ENCODE assay signal across 9 mouse cellular contexts in genomic region chr4:147953590-147953989, GRCm38 (mm10). TPM values are rescaled to one million over a fixed set of nuclear protein-coding genes. Genes with fewer than 3 reads are reported as not detected.
DNase-seq lines count a peak whose midpoint lies in the region; ATAC-seq and TF ChIP-seq lines count a peak whose summit lies in the region.
"Had no signal": no experiment of that assay in that cellular context is flagged by ENCODE, and none has a peak within 500 bp of the region (broad histone marks: within the 10 kb centered on the region; RNA-seq: fewer than 3 reads in every experiment).

No protein-coding gene starts in this region.

- ATAC-seq in lung, embryonic 14.5 days (ENCODE audit: insufficient read depth) = no peak

- H3K9ac ChIP-seq in lung, embryonic 14.5 days = no peak overlapping the region

- H3K4me3 ChIP-seq in lung, embryonic 14.5 days (ENCODE audit: low read depth, low read length) = no peak overlapping the region

- TF ChIP-seq CTCF in lung, embryonic 14.5 days (IDR thresholded peaks at IDR 0.05; ENCODE audit: low read depth) = peak; percentile 64

- no peak overlapping the region for H3K27ac ChIP-seq in lung, embryonic 14.5 days (ENCODE audit: low read depth)

- peak; percentile 29 to 67 for DNase-seq in heart, adult 18-20 months
- DNase-seq in heart, postnatal 25 days (ENCODE audit: low spot score) = no peak
- peak; percentile 34 for DNase-seq in right cerebral cortex, adult 18-20 months
- DNase-seq in right cerebral cortex, postnatal 25 days = no peak
- DNase-seq in c-Kit-positive CD71-positive TER-119-negative erythroid progenitor cells, embryonic 14.5 days (ENCODE audit: low read depth) = peak; percentile 44
- DNase-seq in lung, embryonic 14.5 days = peak; percentile 74
- DNase-seq in thymus, postnatal 4 days = peak; percentile 49
- no peak for DNase-seq in cerebellum, adult 11 months

- no peak overlapping the region for H3K4me2 ChIP-seq in lung, embryonic 14.5 days

- WGBS in lung, embryonic 14.5 days = 9% methylated on average over 4 of the region's 4 CpGs

- intact Hi-C loops in heart, postnatal 25 days (cut with DNase I) = loop anchor here (5.0 kb wide), 1 partner anchor 36 kb away; no protein-coding TSS in a partner anchor

- H3K36me3 ChIP-seq in lung, embryonic 14.5 days (ENCODE audit: insufficient read depth) = no peaks in the 10 kb centered on the region

- no peaks in the 10 kb centered on the region for H3K27me3 ChIP-seq in lung, embryonic 14.5 days (ENCODE audit: insufficient read depth, low read length)

- H3K4me1 ChIP-seq in lung, embryonic 14.5 days (ENCODE audit: insufficient read depth) = no peaks in the 10 kb centered on the region

- no peaks in the 10 kb centered on the region for H3K9me3 ChIP-seq in lung, embryonic 14.5 days (ENCODE audit: low read depth, low read length)

RNA-seq across cellular contexts. Expression of gene 2510039O18Rik, which starts 12.9 kb away (rescaled TPM):
- 10 to 100 TPM; 38.1 to 43.1 TPM for total RNA-seq in heart, adult 18-20 months (2021)
- 10 to 100 TPM; 36.4 to 39.3 TPM for total RNA-seq in heart, postnatal 25 days (2021)
- polyA plus RNA-seq in lung, embryonic 14.5 days (2014; fragmentation: Nextera tagmentation; extraction: Ambion mirVana) = 20.2 and 22.5 TPM in 2 replicates

RNA-seq across cellular contexts. Expression of gene Plod1, which starts 17.0 kb away (rescaled TPM):
- 10 to 100 TPM; 61.0 to 65.3 TPM for total RNA-seq in heart, adult 18-20 months (2021)
- 10 to 100 TPM; 79.5 to 97.6 TPM for total RNA-seq in heart, postnatal 25 days (2021)
- polyA plus RNA-seq in lung, embryonic 14.5 days (2014; fragmentation: Nextera tagmentation; extraction: Ambion mirVana) = 40.0 and 42.4 TPM in 2 replicates

RNA-seq across cellular contexts. Expression of gene Nppb, which starts 32.0 kb away (rescaled TPM):
- 100 to 1,000 TPM; 170 to 310 TPM for total RNA-seq in heart, adult 18-20 months (2021)
- 100 to 1,000 TPM; 169 to 448 TPM for total RNA-seq in heart, postnatal 25 days (2021)
- not detected in 2 replicates for polyA plus RNA-seq in lung, embryonic 14.5 days (2014; fragmentation: Nextera tagmentation; extraction: Ambion mirVana)
- total RNA-seq: left cerebral cortex, postnatal 10 days had no signal

RNA-seq across cellular contexts. Expression of gene Nppa, which starts 46.9 kb away (rescaled TPM):
- total RNA-seq in heart, adult 18-20 months (2021) = 1,000 to 10,000 TPM; 1,365 to 1,908 TPM
- 1,000 to 10,000 TPM; 2,183 to 2,475 TPM for total RNA-seq in heart, postnatal 25 days (2021)
- 17.4 TPM in 1 of 2 replicates, not detected in the other for polyA plus RNA-seq in lung, embryonic 14.5 days (2014; fragmentation: Nextera tagmentation; extraction: Ambion mirVana)

RNA-seq across cellular contexts. Expression of gene Mfn2, which starts 49.1 kb away (rescaled TPM):
- 100 to 1,000 TPM; 623 to 655 TPM for total RNA-seq in heart, adult 18-20 months (2021)
- total RNA-seq in heart, postnatal 25 days (2021) = 100 to 1,000 TPM; 689 to 706 TPM
- 31.7 and 32.6 TPM in 2 replicates for polyA plus RNA-seq in lung, embryonic 14.5 days (2014; fragmentation: Nextera tagmentation; extraction: Ambion mirVana)

Comparison
In these comparisons a context has a peak if more than half of its experiments do, and no peak if none do; other contexts are left out.
1. DNase-seq: peak in heart, adult 18-20 months (2 of 2), right cerebral cortex, adult 18-20 months (single experiment), c-Kit-positive CD71-positive TER-119-negative erythroid progenitor cells, embryonic 14.5 days (single experiment), lung, embryonic 14.5 days (single experiment) and thymus, postnatal 4 days (single experiment); none in heart, postnatal 25 days (single experiment), right cerebral cortex, postnatal 25 days (single experiment) and cerebellum, adult 11 months (single experiment).